Mouse (Mus musculus) erythroblast, adult 5-6 weeks (primary cell): ENCODE measurements around the gene Cacna2d3. TPM values are rescaled to one million over a fixed set of nuclear protein-coding genes. Genes with fewer than 3 reads are reported as not detected.

Experiments used
- ATAC-seq: replicated peaks from 2 replicates; pipeline ENCODE4 v1.8.0; 2016; ENCODE audit warnings: moderate number of reproducible peaks, mild to moderate bottlenecking, moderate TSS enrichment, inconsistent platforms; ENCODE audit not compliant: poor library complexity, low FRiP score, severe bottlenecking
- total RNA-seq, 2 experiments: library from RNA; stranded (forward) in 1 of 2; stranded (reverse) in 1 of 2; fragments of 150-400 nt in 1 of 2; fragments of 200-764, 138-1000 nt in 1 of 2; gene quantifications; 2 replicates each; pipeline versions ENCODE4 v1.2.3 to v1.2.4; 2015 to 2017; ENCODE audit warnings: low replicate concordance in 2 of 2

Gene Cacna2d3
- total RNA-seq, 2 experiments from 2014 or later, result not detected

GRCm38 (mm10) chr14:29405878-29406165 is 315.8 kb downstream of the Cacna2d3 start:
- no peak for ATAC-seq

GRCm38 (mm10) chr14:29405125-29405877 is 316.4 kb downstream of the Cacna2d3 start:
- no peak for ATAC-seq

- ATAC-seq, result no peak
Observed at GRCm38 (mm10) chr14:29403849-29404808, 317.5 kb downstream of the Cacna2d3 start.

- ATAC-seq, result no peak
Observed at GRCm38 (mm10) chr14:29402471-29402870, 319.2 kb downstream of the Cacna2d3 start.

- ATAC-seq, result no peak
Observed at GRCm38 (mm10) chr14:29393786-29394185, 327.9 kb downstream of the Cacna2d3 start.

- ATAC-seq, result no peak
Observed at GRCm38 (mm10) chr14:29392851-29393250, 328.8 kb downstream of the Cacna2d3 start.

GRCm38 (mm10) chr14:29391489-29391888 is 330.2 kb downstream of the Cacna2d3 start:
- ATAC-seq, result no peak

- ATAC-seq, result no peak
Observed at GRCm38 (mm10) chr14:29387761-29388160, 333.9 kb downstream of the Cacna2d3 start.

GRCm38 (mm10) chr14:29385500-29385899 is 336.2 kb downstream of the Cacna2d3 start:
- no peak for ATAC-seq

- no peak for ATAC-seq
Observed at GRCm38 (mm10) chr14:29382786-29383185, 338.9 kb downstream of the Cacna2d3 start.

- ATAC-seq, result no peak
Observed at GRCm38 (mm10) chr14:29366911-29367310, 354.8 kb downstream of the Cacna2d3 start.

- ATAC-seq, result no peak
Observed at GRCm38 (mm10) chr14:29362448-29362847, 359.2 kb downstream of the Cacna2d3 start.

GRCm38 (mm10) chr14:29350627-29351026 is 371.0 kb downstream of the Cacna2d3 start:
- ATAC-seq, result no peak

GRCm38 (mm10) chr14:29341581-29341980 is 380.1 kb downstream of the Cacna2d3 start:
- ATAC-seq, result no peak

GRCm38 (mm10) chr14:29340728-29341127 is 380.9 kb downstream of the Cacna2d3 start:
- no peak for ATAC-seq

- no peak for ATAC-seq
Observed at GRCm38 (mm10) chr14:29334897-29335296, 386.8 kb downstream of the Cacna2d3 start.

GRCm38 (mm10) chr14:29334216-29334615 is 387.4 kb downstream of the Cacna2d3 start:
- ATAC-seq, result no peak

- ATAC-seq, result no peak
Observed at GRCm38 (mm10) chr14:29324430-29324782, 397.3 kb downstream of the Cacna2d3 start.

- no peak for ATAC-seq
Observed at GRCm38 (mm10) chr14:29323718-29324429, 397.8 kb downstream of the Cacna2d3 start.

- ATAC-seq, result no peak
Observed at GRCm38 (mm10) chr14:29313431-29313830, 408.2 kb downstream of the Cacna2d3 start.
